Mouse (Mus musculus): ENCODE data around the gene Pappa. TPM values are rescaled to one million over a fixed set of nuclear protein-coding genes. Genes with fewer than 3 reads are reported as not detected.
A peak's percentile ranks its signal among the peaks of the same experiment; 100 is the strongest.

The Pappa gene
- total RNA-seq, 2 experiments from 2014 or later: 0.47 to 0.68 TPM

DNA sequence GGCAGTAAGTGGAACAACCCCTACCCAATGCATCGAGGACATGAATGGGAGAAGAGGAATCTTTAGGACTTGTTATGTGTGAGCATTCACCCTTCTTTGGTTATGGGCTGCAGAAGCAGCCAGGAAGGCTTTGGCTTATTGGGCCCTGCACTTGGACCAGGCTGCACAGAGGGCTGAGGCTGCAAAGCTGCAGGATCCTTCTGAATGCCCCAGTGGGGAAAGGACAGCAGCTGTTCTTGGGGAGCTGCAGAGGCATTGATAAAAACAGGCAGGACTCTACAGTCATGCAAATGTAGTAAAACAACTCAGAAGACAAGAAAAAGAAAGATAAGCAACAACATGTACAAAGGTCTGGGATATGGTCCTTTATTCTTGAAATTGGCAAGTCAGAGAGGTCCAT lies 175.4 kb downstream of the Pappa start:
- intact Hi-C loops (cut with DNase I): no loop called here
- no peak for DNase-seq (ENCODE audit: low spot score in 2 of 2)

DNA sequence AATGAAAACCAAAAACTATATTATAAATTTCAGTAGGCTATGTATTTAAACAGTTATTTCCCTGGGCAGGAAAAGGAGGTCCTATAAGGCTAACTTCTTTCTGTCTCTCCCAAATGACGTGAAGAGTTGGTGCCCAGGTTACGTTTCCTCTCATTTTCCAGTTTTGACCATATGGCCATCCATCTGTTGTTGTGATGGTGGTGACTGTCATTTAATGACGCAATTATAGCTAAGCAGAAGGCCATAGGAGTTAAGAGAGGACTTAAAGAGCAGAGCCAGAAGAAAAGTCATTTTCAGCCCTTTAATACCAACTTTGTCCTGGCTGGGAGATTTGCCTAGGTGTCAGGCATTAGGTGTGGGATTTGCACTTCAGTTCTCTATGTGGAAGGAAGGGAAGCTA lies 176.5 kb downstream of the Pappa start:
- intact Hi-C loops (cut with DNase I): no loop called here
- no peak for DNase-seq (ENCODE audit: low spot score in 2 of 2)

DNA sequence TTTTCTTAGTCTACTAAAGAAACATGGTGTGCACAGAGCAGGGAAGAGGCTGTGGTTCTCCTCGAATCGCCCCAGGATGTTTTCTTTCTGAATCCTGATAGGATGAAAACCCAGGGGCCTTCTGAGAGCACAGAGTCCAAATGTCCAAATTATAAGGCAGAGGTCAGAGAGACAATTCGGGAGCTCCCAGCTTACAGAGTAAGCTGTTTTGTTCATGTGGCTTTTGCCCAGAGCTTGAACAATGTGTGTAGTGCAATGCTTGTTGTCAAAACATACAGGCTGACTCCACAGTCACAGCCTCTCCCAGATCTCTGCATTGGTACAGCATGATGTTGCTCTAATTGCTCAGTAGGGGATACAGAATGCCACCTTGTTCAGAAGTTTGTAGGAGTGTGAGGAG lies 178.7 kb downstream of the Pappa start:
- no peak for DNase-seq (ENCODE audit: low spot score in 2 of 2)

DNA sequence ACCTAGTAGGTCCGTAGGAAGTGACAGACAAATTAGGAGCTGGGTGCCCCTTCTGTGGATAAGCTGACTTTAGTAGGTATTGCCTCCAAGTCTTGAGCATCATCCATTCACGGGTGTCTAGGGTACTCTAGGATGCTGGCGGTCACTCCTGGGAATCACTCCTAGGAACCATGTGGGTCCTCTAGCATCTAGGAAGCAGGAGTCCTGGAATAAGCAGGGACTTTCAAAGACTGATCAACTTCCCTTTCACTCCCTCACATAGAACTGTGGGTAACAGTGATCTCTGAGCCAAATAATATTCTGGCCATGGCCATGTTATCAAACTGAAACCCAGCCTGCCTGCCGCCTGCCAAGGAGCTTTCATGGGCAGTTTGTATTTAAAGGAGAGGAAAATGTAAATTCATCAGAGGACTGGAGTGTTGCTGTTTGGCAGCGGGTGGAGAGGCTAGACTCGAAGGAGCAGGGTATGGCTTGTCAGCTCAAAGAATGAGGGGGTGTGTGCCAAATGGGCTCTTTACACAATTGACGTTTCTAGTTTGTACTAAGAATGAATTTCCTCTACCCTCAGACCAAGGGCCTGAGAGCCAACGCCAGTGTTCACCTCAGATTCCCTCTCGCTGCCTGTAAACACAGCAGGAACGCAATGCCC lies 194.0 kb downstream of the Pappa start:
- intact Hi-C loops (cut with DNase I): no loop called here
- DNase-seq (ENCODE audit: low spot score in 2 of 2): peak in 1 of 2 experiments; percentile 5

More for the DNA sequence above, 178.7 kb downstream of the Pappa start:
- intact Hi-C loops (cut with DNase I): no loop called here

DNA sequence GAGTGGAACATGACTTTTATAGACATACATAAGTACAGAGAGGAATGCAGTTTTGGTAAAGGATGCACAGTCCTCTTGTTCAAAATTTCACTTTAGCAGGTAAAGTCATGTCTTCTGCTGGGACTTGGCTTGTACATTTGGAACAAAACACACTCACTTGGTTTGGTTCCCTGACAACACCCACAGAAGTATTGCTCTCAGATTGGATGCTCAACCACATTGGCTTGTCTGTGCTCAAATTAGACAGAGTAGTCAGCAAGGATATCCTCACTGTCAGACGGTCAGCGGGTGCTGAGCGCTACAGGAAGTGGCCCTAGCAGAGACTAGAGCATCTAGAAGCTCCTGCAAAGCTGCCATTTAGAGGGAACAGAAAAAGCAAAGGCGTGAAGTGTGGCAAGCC lies 197.4 kb downstream of the Pappa start:
- intact Hi-C loops (cut with DNase I): no loop called here

DNA sequence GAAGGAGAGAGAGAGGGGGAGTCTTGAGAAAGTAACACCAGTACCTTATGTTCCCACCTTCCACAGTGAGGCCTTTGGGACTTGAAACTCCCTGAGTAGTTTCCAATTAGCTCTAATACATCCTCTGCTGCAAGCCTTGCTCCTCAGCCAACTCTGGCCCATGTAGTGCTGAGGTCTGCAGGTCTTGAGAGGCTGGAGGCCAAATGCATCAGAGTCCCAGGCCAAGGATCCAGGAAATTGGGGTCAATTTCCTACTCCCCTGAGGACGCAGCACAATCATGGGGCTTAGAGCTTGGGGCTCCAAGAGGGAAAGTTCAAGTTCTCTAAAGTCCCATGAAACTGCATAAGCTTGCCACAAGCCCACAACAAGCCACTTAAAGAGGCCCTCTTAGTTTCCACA lies 198.0 kb downstream of the Pappa start:
- intact Hi-C loops (cut with DNase I): no loop called here
- no peak for DNase-seq (ENCODE audit: low spot score in 2 of 2)

More for the DNA sequence above, 197.4 kb downstream of the Pappa start:
- DNase-seq (ENCODE audit: low spot score in 2 of 2): peak; percentile 15 to 40

DNA sequence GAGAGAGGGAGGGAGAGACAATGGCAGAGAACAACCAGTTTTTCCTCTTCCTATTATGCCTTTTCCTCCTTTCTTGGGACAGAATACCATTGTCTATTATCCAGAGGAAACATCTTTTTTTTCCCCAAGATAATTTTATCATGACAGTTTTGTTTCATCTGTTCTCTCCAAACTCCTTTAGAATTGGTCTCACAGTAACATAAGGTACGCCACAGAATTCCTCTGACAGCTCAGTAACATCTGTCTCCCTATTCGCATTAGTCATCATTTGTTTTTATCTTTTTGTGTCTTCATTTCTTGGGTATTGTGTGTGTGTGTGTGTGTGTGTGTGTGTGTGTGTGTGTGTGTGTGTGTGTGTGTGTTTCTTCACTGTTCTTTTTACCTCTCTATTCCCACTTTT lies 201.8 kb downstream of the Pappa start:
- intact Hi-C loops (cut with DNase I): no loop called here
- no peak for DNase-seq (ENCODE audit: low spot score in 2 of 2)

DNA sequence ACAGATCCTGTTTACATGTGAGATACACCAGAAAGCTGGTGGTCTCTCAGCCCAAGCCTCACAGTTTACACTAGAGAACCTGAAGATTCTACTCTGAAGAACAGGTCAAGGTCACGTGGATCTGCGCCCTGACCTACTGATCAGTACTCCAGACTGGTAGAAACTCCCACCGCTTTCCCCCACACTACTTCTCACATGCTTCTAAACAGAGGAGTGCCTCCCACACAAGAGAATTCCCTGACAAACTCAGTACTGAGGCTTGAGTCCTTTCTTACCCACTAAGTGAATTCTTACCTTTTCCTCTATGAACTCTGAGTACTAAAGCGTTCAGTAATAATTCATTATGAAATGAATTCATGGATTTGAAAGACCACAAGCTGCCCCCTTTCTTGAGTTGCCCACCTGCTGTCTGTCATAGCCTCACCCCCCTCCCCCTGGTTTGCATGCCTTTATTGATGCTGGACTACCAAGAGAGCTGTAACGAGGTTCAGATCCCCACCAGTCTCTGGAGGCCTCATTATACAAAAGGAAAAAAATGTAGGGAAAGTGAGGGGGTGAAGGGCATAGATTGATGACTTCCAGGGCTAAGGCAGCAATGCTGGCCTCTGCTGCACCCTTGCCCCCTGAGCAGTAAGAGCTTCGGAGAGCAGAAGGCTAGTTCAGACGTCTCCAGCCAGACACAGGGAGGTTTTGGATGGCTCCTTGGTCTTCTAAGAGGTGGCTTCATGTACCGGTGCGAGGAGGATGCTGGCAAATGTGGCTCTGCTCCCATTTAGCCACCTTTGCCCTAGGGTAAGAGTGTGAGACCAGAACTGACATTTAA lies 204.7 kb downstream of the Pappa start:
- peak in 1 of 2 experiments; percentile 7 for DNase-seq (ENCODE audit: low spot score in 2 of 2)
- intact Hi-C loops (cut with DNase I): no loop called here

DNA sequence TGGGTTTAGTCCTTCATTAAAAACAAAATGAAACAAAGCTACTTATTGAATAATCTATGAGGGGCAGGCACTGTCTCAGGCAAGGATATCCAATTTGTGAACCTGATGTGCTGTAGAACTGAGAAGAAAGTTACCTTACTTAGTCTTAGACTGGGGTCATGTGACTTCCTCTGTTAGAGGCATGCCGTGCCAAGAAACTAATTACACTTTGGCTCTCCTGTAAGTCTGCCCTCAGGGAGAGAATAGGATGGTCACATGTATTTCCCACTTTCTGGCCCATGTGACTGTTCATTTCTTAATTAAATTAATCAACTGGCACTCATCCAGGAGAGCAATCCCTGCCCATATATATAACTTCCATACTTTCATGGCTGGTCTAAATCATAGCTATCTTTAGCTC lies 209.7 kb downstream of the Pappa start:
- intact Hi-C loops (cut with DNase I): no loop called here
- DNase-seq (ENCODE audit: low spot score in 2 of 2): no peak

DNA sequence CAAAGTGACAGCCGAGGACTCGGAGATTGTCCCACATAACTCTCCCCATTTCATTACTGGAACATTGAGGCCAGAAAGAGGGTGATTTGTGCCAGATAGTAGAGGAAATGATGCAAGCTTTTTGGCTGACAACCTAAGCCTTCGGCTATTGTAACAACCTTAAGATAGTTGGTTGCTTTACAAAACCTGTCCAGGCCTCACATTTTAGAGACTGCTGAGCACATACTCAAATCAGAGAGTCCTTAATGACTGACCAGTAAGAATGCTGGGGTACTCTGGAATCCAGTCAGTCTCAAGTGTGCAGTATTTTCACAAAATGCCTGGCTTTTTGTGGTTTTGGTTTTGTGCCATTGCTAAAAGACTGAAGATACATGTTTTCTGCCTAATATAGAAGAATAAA lies 217.8 kb downstream of the Pappa start:
- intact Hi-C loops (cut with DNase I): no loop called here
- no peak for DNase-seq (ENCODE audit: low spot score in 2 of 2)

DNA sequence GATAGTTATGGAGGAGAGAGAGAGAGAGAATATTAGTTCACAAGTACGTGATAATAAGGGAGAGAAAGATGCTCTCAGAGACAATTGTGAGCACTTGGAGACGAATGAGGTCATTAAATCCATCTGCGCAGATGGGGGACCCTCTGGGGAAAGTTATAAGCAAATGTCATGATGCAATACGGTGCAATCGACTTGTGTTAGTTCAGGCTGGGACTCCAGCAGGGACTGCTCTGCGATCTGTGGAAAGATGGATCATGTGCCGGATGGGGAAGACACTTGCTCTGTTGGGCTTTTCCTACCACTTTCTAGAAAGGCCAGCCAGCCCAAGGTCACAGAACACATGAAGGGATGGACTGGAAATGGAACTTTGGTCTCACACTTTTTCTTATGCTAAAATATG lies 226.5 kb downstream of the Pappa start:
- no peak for DNase-seq (ENCODE audit: low spot score in 2 of 2)
- intact Hi-C loops (cut with DNase I): no loop called here

DNA sequence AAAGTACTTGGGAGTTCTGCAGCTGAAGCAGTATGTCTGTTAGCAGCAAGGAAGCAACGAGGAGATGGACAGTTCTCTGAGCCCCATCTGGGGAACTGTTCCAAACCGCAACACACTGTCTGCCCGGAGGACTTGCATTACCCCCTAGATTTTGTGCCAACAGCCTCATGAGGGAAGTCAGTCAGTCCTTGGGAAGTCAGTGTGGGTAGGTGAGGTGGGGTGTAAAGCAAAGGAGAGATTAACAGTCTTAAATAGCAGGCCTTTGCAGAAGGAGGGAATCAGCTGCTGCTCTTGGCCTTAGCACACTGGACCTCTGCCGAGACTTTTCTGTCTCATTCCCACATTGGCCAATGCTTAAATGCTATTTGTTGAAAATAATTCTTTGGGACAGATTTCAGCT lies 230.6 kb downstream of the Pappa start:
- no peak for DNase-seq (ENCODE audit: low spot score in 2 of 2)
- intact Hi-C loops (cut with DNase I): no loop called here

DNA sequence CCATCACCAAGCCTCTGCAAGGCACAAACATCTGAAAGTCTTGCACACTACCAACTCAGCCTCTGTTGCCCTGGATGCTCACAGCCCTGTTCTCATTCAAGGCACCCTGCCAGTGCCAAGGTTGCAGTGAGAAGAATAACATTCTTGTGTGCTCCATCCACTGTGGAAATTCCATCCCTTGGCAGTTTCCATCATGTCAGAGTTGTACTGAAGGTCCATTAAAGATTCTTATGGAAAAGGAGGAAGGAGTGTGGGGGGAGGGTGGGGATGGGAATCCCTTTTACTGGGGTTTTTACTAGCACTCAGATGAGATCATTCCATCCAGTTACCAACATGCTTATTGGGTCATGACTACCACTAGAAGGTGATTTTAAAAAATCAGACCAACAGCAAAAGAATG lies 243.2 kb downstream of the Pappa start:
- DNase-seq (ENCODE audit: low spot score in 2 of 2): no peak
- intact Hi-C loops (cut with DNase I): no loop called here

DNA sequence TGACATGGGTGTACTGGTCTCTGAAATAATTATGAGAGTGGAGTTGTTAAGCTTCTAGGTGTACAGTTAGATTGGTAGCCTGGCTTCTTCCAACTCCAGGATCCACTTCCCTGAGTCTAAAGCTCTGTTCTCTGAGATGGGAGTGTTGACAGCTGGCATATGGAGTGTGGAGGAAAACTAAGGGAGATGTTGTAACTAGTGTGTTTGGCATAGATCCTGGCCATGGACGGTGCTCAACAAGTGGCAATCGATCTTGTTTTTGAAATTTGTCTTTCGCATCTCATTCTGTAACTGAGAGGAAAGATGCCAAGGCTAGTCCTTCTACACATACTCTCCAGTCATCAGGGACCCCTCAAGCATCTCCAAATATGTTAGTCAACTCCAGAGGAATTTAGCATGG lies 248.8 kb downstream of the Pappa start:
- intact Hi-C loops (cut with DNase I): no loop called here
- DNase-seq (ENCODE audit: low spot score in 2 of 2): no peak

DNA sequence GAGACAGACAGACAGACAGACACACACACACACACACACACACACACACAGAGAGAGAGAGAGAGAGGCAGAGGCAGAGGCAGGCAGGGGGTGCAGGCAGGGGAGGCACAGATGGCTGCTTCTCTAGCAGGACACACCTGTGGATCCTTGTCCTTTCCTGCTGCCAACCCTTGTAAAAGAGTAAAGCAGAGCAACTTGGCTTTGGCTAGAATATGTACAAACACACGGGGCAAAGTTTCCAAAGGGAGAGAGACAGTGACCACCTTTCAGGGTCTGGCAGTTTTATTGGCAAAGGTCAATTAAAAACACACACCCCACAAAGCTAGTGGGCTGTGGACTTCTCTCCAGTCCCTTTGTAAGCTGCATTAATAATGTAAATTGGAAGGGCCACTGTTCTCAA lies 249.9 kb downstream of the Pappa start:
- no peak for DNase-seq (ENCODE audit: low spot score in 2 of 2)
- intact Hi-C loops (cut with DNase I): no loop called here

DNA sequence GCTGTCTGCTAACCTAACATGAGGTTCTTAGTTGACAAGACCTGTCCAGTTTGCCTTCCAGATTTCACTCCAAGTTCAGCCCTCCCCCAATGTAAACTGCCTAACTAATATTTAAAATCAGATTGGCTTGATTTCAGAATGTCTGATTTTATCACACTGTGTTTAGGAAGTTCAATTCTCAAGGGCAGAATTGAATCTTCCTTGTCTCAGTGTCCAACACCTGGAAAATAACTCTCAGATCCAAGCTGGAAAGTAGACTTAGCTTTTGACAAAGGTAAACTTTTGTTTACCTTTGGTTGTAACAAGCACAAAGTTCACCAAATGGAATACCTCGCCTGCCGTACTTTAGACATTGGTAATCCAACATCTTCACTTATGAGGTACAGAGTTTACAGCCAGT lies 252.6 kb downstream of the Pappa start:
- intact Hi-C loops (cut with DNase I): no loop called here

DNA sequence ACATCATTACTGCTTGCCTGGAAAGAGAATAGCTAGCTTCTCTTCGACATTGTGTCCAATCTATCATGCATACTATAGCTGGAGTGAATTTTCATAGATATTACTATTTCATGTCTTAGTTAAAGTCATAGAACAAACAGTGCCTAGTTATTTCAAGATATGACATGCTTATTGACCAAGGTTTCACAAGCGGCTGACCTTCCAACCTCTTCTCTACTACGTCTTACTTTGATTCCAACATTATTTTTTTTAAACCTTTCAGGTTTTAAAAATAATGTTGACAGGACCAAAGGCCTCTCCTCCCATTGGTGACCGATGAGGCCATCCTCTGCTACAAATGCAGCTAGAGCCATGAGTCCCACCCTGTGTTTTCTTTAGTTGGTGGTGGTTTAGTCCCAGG lies 255.5 kb downstream of the Pappa start:
- DNase-seq (ENCODE audit: low spot score in 2 of 2): no peak
- intact Hi-C loops (cut with DNase I): no loop called here

More for the DNA sequence above, 252.6 kb downstream of the Pappa start:
- DNase-seq (ENCODE audit: low spot score in 2 of 2): no peak

DNA sequence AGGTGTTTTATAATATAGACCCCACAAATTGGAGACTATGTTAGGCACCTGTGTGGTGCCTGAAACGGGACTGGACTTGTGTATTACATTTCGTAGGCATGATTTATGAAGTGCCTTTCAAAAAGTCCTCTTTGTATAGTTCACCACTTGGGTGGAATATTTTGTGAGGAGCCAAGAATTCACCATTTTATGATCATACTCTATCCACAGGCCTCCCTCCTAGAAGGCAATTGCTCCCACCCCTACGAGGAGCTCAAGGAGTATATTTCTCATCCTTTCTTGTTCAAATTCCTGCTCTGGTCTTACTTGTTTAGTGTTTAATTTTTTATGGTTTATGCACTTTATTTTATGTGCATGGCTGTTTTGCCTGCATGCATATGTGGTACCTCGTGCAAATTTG lies 259.1 kb downstream of the Pappa start:
- intact Hi-C loops (cut with DNase I): no loop called here

DNA sequence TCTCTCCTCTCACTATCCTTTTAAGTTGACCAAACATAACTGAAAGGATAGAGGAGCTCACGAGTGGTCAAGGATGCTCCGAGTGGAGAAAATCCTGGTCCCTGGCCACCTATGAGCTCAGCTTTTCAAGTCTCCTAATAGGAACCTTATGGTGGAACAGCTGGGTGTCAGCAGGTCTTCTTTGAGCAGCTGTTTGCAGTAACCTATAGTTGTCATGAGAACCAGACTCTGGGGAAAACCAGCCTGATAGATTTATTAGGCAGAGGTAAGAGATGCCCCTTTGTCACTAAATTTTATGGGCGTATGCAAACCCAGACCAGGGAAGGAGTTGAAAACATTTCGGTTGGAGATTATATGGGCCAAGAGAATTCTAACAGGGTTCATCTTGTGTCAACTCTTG lies 267.0 kb downstream of the Pappa start:
- no peak for DNase-seq (ENCODE audit: low spot score in 2 of 2)
- intact Hi-C loops (cut with DNase I): no loop called here

More for the DNA sequence above, 259.1 kb downstream of the Pappa start:
- no peak for DNase-seq (ENCODE audit: low spot score in 2 of 2)

DNA sequence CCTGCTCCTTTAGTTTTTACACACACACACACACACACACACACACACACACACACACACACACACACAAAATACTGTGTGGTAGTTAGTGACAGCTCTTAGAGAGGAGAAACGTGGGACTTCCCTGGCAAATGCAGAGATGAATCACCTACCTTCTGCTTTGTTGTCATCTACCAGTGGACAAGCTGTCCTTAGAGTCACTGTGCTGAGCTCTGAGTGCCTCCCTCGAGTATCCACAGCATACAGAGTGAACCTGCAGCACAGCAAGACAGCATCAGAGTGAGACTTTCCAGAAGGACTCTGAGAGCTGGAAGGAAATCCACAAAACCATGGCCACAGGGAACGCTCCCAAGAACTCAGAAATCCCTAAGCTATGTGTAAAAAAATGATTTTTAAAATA lies 272.8 kb downstream of the Pappa start:
- DNase-seq (ENCODE audit: low spot score in 2 of 2): no peak
- intact Hi-C loops (cut with DNase I): no loop called here

DNA sequence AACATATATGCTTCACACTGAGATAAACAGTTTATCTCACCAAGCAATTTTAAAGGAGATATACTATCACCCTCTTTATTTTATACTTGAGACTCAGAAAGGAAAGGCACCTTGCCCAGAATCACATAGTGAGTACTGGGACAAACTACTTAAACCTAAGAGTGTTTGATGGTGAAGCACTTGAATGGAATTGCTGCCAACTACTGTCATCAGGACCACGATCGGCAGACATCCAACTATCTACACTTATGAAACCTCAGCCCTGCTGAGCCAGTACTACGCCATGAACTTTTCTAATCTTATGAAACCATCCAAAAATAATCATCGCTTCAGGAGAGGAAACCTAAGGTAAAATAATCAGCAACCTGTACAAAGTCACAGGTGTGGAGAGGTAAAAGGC lies 275.5 kb downstream of the Pappa start:
- intact Hi-C loops (cut with DNase I): no loop called here

More for the DNA sequence above, 275.5 kb downstream of the Pappa start:
- DNase-seq (ENCODE audit: low spot score in 2 of 2): no peak
